Mouse (Mus musculus) heart, postnatal 0 days (tissue): Measurements from ENCODE around the gene Rnf26. TPM values are rescaled to one million over a fixed set of nuclear protein-coding genes. Genes with fewer than 3 reads are reported as not detected.

Source experiments
- ATAC-seq: fragments of 200-750 bp; cut with Nextera tagmentation; 2 replicates; pipeline ENCODE4 v1.8.0; 2017; ENCODE audit warnings: low read depth, moderate number of reproducible peaks, moderate library complexity; ENCODE audit not compliant: insufficient read depth
- DNase-seq: peaks from one replicate; pipeline ENCODE4 v3.0.0-alpha.2; 2016; ENCODE audit warnings: low spot score
- H3K27ac ChIP-seq: fragments of 300-500 bp; sonication (generic); 2 replicates; pipeline ENCODE4 v1.5.1; 2014; ENCODE audit warnings: low read depth, mild to moderate bottlenecking
- H3K27me3 ChIP-seq: fragments of 300-500 bp; sonication (generic); 2 replicates; pipeline ENCODE4 v1.6.1; 2014; ENCODE audit warnings: low read length, mixed read lengths; ENCODE audit not compliant: control insufficient read depth, insufficient read depth
- H3K36me3 ChIP-seq: fragments of 300-500 bp; sonication (generic); replicated peaks from 2 replicates; pipeline ENCODE4 v1.6.1; 2014; ENCODE audit warnings: low read length, mixed read lengths; ENCODE audit not compliant: control insufficient read depth, insufficient read depth
- H3K4me1 ChIP-seq: fragments of 300-500 bp; sonication (generic); 2 replicates; pipeline ENCODE4 v1.6.1; 2014; ENCODE audit warnings: antibody characterized with exemption; ENCODE audit not compliant: control insufficient read depth, insufficient read depth
- H3K4me2 ChIP-seq: fragments of 300-500 bp; sonication (generic); 2 replicates; pipeline ENCODE4 v1.6.1; 2014; ENCODE audit warnings: low read depth, mild to moderate bottlenecking, low read length, moderate library complexity
- H3K4me3 ChIP-seq: fragments of 300-500 bp; sonication (generic); 2 replicates; pipeline ENCODE4 v1.5.1; 2014; ENCODE audit warnings: low read depth, low read length
- H3K9ac ChIP-seq: fragments of 300-500 bp; sonication (generic); replicated peaks from 2 replicates; pipeline ENCODE4 v1.6.1; 2014; ENCODE audit warnings: low read depth, low read length, mixed read lengths
- H3K9me3 ChIP-seq: fragments of 300-500 bp; sonication (generic); replicated peaks from 2 replicates; pipeline ENCODE4 v1.6.1; 2016; ENCODE audit warnings: low read length; ENCODE audit not compliant: control insufficient read depth
- CTCF ChIP-seq: IDR thresholded peaks from 2 replicates; pipeline ENCODE4 v1.5.1; 2016; ENCODE audit warnings: antibody characterized with exemption, control low read depth, low read depth
- EP300 ChIP-seq: IDR thresholded peaks from 2 replicates; pipeline ENCODE4 v1.6.1; 2016; ENCODE audit warnings: antibody characterized with exemption, low read depth
- WGBS: fragments of 180-500 bp; shearing (Covaris S2); extraction: QIAGEN DNeasy Blood & Tissue Kit; methylation state at CpG from one replicate; pipeline ENCODE4 v1.1.7; 2014; 5-methylcytosine and 5-hydroxymethylcytosine counted together
- polyA plus RNA-seq: library from polyadenylated mRNA; unstranded; fragments of >200 nt; fragmentation: Nextera tagmentation; extraction: Ambion mirVana; gene quantifications from 2 replicates; pipeline ENCODE4 v1.2.1, GENCODE M21; 2015
- total RNA-seq: library from RNA; depleted of rRNA; stranded (reverse); fragments of >200 nt; gene quantifications from 2 replicates; pipeline ENCODE4 v1.2.3, GENCODE M21; 2014; ENCODE audit warnings: low replicate concordance

Rnf26 gene
- total and polyA plus RNA-seq, 2 experiments from 2014 or later: 14.1 to 16.6 TPM

DNA sequence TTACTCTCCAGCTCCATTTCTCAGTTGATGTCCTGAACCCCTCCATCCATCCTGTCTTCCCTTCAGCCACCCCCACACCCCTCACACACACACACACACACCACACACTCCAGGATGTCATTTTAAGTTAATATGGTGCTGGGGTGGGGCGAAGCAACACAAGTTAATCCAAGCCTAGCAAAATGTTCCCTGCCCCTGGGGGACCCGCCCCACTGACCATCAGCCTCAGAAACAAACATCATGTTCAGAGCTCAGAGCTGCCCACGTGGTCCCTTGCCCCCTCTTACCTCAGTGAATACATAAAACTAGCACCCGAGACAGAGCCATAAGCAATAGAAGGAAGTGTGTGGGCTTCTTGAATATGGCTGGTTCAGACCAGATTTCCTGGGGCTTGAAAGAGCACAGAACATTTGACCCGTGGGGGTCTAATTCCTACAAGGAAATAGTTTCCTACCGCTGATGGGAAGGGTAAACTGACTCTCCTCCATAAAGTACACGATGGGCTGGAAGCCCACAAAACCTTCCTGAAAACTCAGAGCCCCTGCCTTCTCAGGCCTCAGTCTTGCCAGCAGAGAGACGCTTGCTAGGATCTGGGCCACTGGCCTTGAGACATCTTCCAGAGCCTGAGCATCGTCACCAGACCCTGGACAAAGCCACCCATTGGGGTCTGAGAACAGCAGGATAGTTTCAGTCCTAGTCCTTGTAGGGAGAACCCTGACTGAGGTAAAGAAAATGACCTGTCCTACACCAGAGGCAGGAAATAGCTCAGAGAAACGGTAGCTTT, 33.1 kb downstream of the Rnf26 start:
- 61% methylated on average over 10 of the region's 10 CpGs for WGBS
- Histone ChIP-seq H3K9me3 (no peaks in the 10 kb centered on the region), H3K27me3 (no peaks in the 10 kb centered on the region), H3K36me3 (0 out of 2 replicates have a peak, but pooled peaks cover 8% of the 10 kb centered on the region), H3K4me1 (peaks cover 67% of the 10 kb centered on the region), H3K9ac (peak overlapping the region; percentile 30; the same call in 1 of the 2 replicates), H3K4me2 (no peak overlapping the region), H3K4me3 (no peak overlapping the region), H3K27ac (peak overlapping the region; percentile 84)
- DNase-seq (no peak), ATAC-seq (no peak)
- TF ChIP-seq EP300 (no peak), CTCF (no peak)

DNA sequence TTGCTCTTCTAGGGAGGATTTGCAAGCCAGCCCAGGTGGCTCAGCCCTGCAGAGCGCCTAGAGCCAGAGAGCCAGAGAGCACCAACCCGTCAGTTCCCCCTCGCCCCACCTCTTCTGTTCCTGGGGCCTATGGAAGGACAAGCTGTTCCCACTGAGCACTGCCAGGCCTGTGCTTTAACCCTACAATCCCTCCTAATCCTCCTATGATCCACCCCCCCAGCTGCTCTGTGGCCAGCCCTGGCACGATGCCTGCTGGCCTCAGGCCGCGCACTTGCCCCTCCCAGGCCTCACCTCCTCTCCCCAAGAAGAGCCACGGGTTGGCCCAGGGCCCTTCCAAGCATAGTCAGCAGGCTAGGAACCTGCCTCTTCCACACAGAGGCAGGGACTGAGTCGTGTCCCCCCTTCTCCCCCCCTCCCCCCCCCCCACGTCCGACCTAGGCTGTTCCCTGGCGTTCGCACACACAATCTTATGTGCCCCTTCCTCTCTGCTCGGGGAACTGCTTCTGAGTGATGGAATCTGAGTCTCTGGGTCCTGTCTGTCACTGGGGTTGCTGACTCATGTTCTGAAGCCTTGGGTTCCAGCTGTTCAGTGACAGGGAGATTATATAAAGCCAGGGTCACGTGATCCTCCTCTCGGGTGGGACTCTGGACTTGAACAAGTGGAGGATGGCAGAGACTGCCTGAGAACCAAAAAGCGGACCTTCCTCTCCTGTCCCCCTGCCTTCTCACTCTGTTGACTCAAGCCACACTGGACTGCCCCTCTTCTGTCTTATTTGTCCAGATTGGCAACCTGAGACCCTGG, 34.2 kb downstream of the Rnf26 start:
- Histone ChIP-seq H3K9ac (peak overlapping the region; percentile 30; the same call in 1 of the 2 replicates), H3K4me2 (peak overlapping the region; percentile 36), H3K9me3 (no peaks in the 10 kb centered on the region), H3K27ac (peak overlapping the region; percentile 84), H3K4me1 (peaks cover 62% of the 10 kb centered on the region), H3K4me3 (no peak overlapping the region), H3K36me3 (peaks cover 8% of the 10 kb centered on the region; the same call in 1 of the 2 replicates), H3K27me3 (no peaks in the 10 kb centered on the region)
- peak; percentile 93 for ATAC-seq
- TF ChIP-seq CTCF (no peak), EP300 (peak; percentile 95)
- 10% methylated on average over 15 of the region's 16 CpGs for WGBS
- DNase-seq: peak; percentile 95

DNA sequence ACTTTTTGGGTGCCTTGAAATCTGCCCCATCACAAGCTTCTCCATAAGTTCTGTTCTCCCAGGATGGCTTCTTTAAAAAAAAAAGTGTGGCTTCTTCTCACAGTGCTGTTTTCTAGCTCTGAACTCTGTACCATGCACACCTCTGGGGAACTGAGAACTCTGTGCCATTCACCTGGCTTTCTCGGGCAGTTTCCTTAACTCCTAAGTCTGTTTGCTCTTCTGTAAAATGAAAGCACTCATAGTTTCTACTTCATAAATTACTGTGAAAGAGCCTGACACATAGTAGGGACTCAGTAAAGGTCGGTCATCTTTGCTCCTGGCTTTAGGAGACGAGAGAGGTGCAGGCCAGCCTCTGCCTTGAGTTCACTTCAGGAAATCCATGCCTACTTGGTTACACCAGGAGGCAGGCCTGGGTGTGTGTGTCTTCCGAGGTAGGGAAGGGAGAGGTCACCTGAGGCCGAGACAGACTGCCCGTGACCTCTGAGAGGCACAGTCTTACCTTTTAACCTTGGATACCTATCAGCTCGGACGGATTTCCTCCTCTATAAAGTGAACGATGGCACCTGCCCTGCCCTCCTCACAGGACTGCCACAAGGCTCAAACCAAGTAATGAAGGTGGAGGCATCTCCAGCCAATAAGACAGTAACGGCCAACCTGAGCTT, 35.0 kb downstream of the Rnf26 start:
- H3K27ac ChIP-seq: peak overlapping the region; percentile 84
- peak overlapping the region; percentile 36 for H3K4me2 ChIP-seq
- TF ChIP-seq EP300 (no peak), CTCF (no peak)
- peaks cover 59% of the 10 kb centered on the region for H3K4me1 ChIP-seq
- H3K4me3 ChIP-seq: no peak overlapping the region
- H3K9ac ChIP-seq: no peak overlapping the region; the same call in 1 of the 2 replicates
- no peaks in the 10 kb centered on the region for H3K9me3 ChIP-seq
- ATAC-seq (no peak), DNase-seq (no peak)
- no peaks in the 10 kb centered on the region for H3K27me3 ChIP-seq
- H3K36me3 ChIP-seq: peaks cover 8% of the 10 kb centered on the region; the same call in 1 of the 2 replicates
- 52% methylated on average over 10 of the region's 10 CpGs for WGBS

DNA sequence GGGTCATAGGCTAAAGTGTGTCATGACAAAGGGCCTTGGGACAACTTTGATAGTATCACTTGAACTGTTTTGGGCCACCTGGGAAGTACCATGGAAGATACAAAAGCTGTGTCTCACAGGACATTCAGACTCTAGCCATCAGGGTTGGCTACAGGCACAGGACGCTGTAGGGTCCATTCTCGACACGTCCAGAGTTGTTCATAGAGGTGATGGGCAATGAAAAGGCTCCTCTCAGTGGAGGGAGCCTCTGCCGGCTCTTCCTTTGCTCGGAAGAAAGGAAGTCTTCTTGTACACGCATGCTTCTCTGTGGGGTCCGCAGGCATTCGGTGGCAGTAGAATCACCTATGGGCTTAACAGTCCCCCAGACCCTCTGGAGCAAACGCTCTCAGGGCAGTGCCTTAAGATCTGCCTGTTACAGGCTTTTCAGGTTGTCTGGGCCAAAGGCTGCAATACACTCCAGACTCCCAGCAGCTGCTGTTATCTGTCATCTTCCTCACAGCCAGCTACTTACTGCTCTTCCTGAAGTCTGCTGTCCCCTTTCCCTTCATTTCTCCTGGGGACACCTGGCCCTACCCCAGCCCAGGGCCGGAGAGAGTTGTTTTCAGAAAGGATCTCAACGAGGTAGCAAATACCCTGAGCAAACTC, 35.9 kb downstream of the Rnf26 start:
- TF ChIP-seq CTCF (no peak), EP300 (no peak)
- H3K4me1 ChIP-seq: peaks cover 59% of the 10 kb centered on the region
- no peak overlapping the region for H3K4me3 ChIP-seq
- no peak overlapping the region; the same call in 1 of the 2 replicates for H3K4me2 ChIP-seq
- ATAC-seq (no peak), DNase-seq (no peak)
- H3K36me3 ChIP-seq: peaks cover 8% of the 10 kb centered on the region; the same call in 1 of the 2 replicates
- H3K9ac ChIP-seq: no peak overlapping the region
- WGBS: 73% methylated on average over 11 of the region's 11 CpGs
- H3K27me3 ChIP-seq: no peaks in the 10 kb centered on the region
- peak overlapping the region; percentile 84 for H3K27ac ChIP-seq
- no peaks in the 10 kb centered on the region for H3K9me3 ChIP-seq

DNA sequence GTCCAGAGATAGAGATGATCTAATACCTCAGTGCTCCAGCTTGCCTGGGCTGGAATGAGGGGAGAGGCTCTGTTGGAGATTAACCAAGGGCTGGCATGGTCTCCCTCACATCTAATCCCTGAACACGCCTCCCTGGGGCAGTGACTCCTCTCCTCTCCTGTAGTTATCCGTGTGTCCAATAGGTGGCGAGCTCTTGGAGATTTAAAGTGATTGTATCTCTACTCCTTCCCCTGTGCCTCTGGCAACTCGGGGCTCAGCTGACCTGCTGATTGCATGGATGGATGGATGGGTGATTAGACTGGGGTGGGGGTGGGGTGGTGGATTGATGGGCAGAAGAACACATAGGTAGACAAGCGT, 36.6 kb downstream of the Rnf26 start:
- no peak for TF ChIP-seq EP300
- TF ChIP-seq CTCF: peak; percentile 56
- H3K36me3 ChIP-seq: peaks cover 8% of the 10 kb centered on the region; the same call in 1 of the 2 replicates
- H3K27me3 ChIP-seq: no peaks in the 10 kb centered on the region
- no peaks in the 10 kb centered on the region for H3K9me3 ChIP-seq
- no peak overlapping the region for H3K4me2 ChIP-seq
- no peak overlapping the region for H3K9ac ChIP-seq
- ATAC-seq (no peak; the same call in 1 of the 2 replicates), DNase-seq (peak; percentile 86)
- H3K4me3 ChIP-seq: no peak overlapping the region
- WGBS: 18% methylated on average over 5 of the region's 5 CpGs
- no peak overlapping the region for H3K27ac ChIP-seq
- peaks cover 64% of the 10 kb centered on the region for H3K4me1 ChIP-seq
